In the genomic region with DNA sequence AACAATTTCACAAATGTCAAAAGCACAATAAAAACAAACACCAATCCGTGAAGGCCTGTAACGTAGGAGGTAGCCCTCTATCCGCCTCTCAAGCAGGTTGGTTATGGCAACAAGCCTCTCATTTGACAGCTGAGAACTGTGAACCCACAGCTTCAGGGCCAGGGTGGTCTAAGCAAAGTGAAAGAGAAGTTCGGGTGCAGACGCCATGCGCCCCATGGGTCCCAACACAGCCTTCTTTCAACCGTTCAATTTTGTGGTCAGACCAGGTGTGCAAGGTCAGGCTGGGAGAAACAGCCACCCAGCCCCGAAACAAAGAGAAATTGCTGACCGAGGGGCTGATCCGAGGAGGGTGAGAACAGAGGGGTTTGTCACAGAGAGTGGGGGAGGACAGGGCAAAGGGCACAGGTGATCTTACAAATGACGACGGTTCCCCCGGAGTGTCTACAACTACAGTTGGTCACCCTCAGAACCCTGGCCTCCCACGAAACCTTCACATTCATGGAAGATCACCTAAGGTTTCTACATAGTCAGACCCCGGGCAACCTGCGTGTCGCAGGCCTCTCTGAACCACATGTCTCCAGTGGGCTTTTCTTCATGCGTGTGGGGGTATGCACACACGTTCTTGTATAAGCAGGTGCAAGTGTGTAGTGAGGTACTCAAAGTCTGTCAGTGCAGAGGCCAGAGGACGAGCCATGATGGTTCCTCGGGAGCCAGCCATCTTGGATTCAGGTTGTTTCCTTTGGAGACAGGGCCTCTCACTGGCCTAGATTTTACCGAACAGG, we compare ENCODE assay signal across 18 mouse cellular contexts.
DNase-seq lines count a peak whose midpoint lies in the region; ATAC-seq and TF ChIP-seq lines count a peak whose summit lies in the region.
"Had no signal": no experiment of that assay in that cellular context is flagged by ENCODE, and none has a peak within 500 bp of the region (broad histone marks: within the 10 kb centered on the region; RNA-seq: fewer than 3 reads in every experiment).

No protein-coding gene starts in this region.

- no peak for DNase-seq in forebrain, embryonic 11.5 days (ENCODE audit: low spot score)
- no peak for DNase-seq in layer of hippocampus, adult 2 months (ENCODE audit: low spot score in 2 of 2)
- no peak for DNase-seq in layer of hippocampus, adult 8-10 months (ENCODE audit: low spot score in 2 of 2)
- peak; percentile 87 for DNase-seq in thymus, postnatal 0 days (ENCODE audit: low spot score)
- DNase-seq in frontal cortex, adult 2 months (ENCODE audit: extremely low spot score in 1 of 2, low spot score in 1 of 2), result no peak
- DNase-seq in natural killer cell, adult 2 months (ENCODE audit: low spot score in 2 of 2), result no peak
- DNase-seq: cerebellum, adult 11 months; cerebellum, adult 9-11 months; gastrocnemius, adult 2 months; kidney, adult 11 months; lung, postnatal 4 days; midbrain, embryonic 14.5 days had no signal

- TF ChIP-seq CTCF in layer of hippocampus, adult 2 months (conservative IDR thresholded peaks at IDR 0.05), result no peak

- no peaks in the 10 kb centered on the region for H3K9me3 ChIP-seq in forebrain, embryonic 13.5 days (replicated peaks)
- no peaks in the 10 kb centered on the region for H3K9me3 ChIP-seq in forebrain, embryonic 11.5 days (ENCODE audit: control insufficient read depth, low read length)
- H3K9me3 ChIP-seq in kidney, embryonic 15.5 days (replicated peaks), result no peaks in the 10 kb centered on the region
- H3K9me3 ChIP-seq: embryonic facial prominence, embryonic 10.5 days; heart, embryonic 15.5 days; stomach, embryonic 15.5 days had no signal

- H3K36me3 ChIP-seq in forebrain, embryonic 13.5 days (ENCODE audit: poor library complexity, severe bottlenecking), result no peaks in the 10 kb centered on the region
- H3K36me3 ChIP-seq in forebrain, embryonic 11.5 days (ENCODE audit: control insufficient read depth, insufficient read depth, low read length), result no peaks in the 10 kb centered on the region
- no peaks in the 10 kb centered on the region for H3K36me3 ChIP-seq in kidney, embryonic 15.5 days
- H3K36me3 ChIP-seq: heart, embryonic 15.5 days; stomach, embryonic 15.5 days had no signal

- no peaks in the 10 kb centered on the region for H3K27me3 ChIP-seq in forebrain, embryonic 13.5 days
- no peaks in the 10 kb centered on the region for H3K27me3 ChIP-seq in forebrain, embryonic 11.5 days (ENCODE audit: control insufficient read depth, insufficient read depth, low read length)
- no peaks in the 10 kb centered on the region for H3K27me3 ChIP-seq in kidney, embryonic 15.5 days
- H3K27me3 ChIP-seq: heart, embryonic 15.5 days; stomach, embryonic 15.5 days had no signal

- WGBS in forebrain, embryonic 13.5 days, result 92% methylated on average over 22 of the region's 22 CpGs
- 93% methylated on average over 22 of the region's 22 CpGs for WGBS in forebrain, embryonic 11.5 days
- WGBS in kidney, embryonic 15.5 days, result 87% methylated on average over 22 of the region's 22 CpGs

- no peak overlapping the region for H3K4me3 ChIP-seq in forebrain, embryonic 13.5 days
- H3K4me3 ChIP-seq in forebrain, embryonic 11.5 days (ENCODE audit: low read depth, low read length), result no peak overlapping the region
- no peak overlapping the region for H3K4me3 ChIP-seq in layer of hippocampus, adult 2 months
- H3K4me3 ChIP-seq in kidney, embryonic 15.5 days (replicated peaks), result no peak overlapping the region
- H3K4me3 ChIP-seq: embryonic facial prominence, embryonic 10.5 days; gastrocnemius, adult 2 months; heart, embryonic 15.5 days; stomach, embryonic 15.5 days had no signal

- no peak overlapping the region for H3K9ac ChIP-seq in forebrain, embryonic 13.5 days
- H3K9ac ChIP-seq in forebrain, embryonic 11.5 days (ENCODE audit: low read length), result no peak overlapping the region
- no peak overlapping the region for H3K9ac ChIP-seq in kidney, embryonic 15.5 days
- H3K9ac ChIP-seq: heart, embryonic 15.5 days; stomach, embryonic 15.5 days had no signal

- ATAC-seq in forebrain, embryonic 13.5 days, result no peak
- ATAC-seq in forebrain, embryonic 11.5 days (replicated peaks; ENCODE audit: low FRiP score), result no peak
- no peak for ATAC-seq in kidney, embryonic 15.5 days (replicated peaks; ENCODE audit: low FRiP score)

- no peak overlapping the region; the same call in 1 of the 2 replicates for H3K27ac ChIP-seq in forebrain, embryonic 13.5 days
- H3K27ac ChIP-seq in forebrain, embryonic 11.5 days (ENCODE audit: low read depth, low read length), result no peak overlapping the region
- H3K27ac ChIP-seq in layer of hippocampus, adult 2 months, result peak overlapping the region; percentile 78
- no peak overlapping the region for H3K27ac ChIP-seq in kidney, embryonic 15.5 days
- H3K27ac ChIP-seq: embryonic facial prominence, embryonic 10.5 days; gastrocnemius, adult 2 months; heart, embryonic 15.5 days; kidney, postnatal 0 days; stomach, embryonic 15.5 days had no signal

- H3K4me2 ChIP-seq in forebrain, embryonic 13.5 days, result 0 out of 2 replicates have a peak overlapping the region, but pooled peaks have one; percentile 57
- no peak overlapping the region for H3K4me2 ChIP-seq in forebrain, embryonic 11.5 days (ENCODE audit: low read depth, low read length, severe bottlenecking)
- H3K4me2 ChIP-seq in kidney, embryonic 15.5 days, result no peak overlapping the region
- H3K4me2 ChIP-seq: heart, embryonic 15.5 days; stomach, embryonic 15.5 days had no signal

- H3K4me1 ChIP-seq in forebrain, embryonic 13.5 days, result peaks cover 92% of the 10 kb centered on the region
- peaks cover 25% of the 10 kb centered on the region for H3K4me1 ChIP-seq in forebrain, embryonic 11.5 days (replicated peaks; ENCODE audit: control insufficient read depth, insufficient read depth, low read length)
- peaks cover 45% of the 10 kb centered on the region for H3K4me1 ChIP-seq in kidney, embryonic 15.5 days
